Mouse (Mus musculus): ENCODE measurements at regions not wholly inside any gene's neighbourhood (a gene's known extent, or its start where the extent isn't known, plus 50 kb on each side); places are given as distances from the start of the nearest gene placed in this dataset.

- ATAC-seq (ENCODE audit: extremely low read depth, insufficient number of reproducible peaks, low FRiP score, poor library complexity, severe bottlenecking): no peak
Observed at GRCm38 (mm10) chr17:4928631-4929030, 65.5 kb upstream of the Arid1b start.

- no peak for ATAC-seq (ENCODE audit: extremely low read depth, insufficient number of reproducible peaks, low FRiP score, poor library complexity, severe bottlenecking)
Observed at GRCm38 (mm10) chr17:4935268-4935667, 58.9 kb upstream of the Arid1b start.

DNA sequence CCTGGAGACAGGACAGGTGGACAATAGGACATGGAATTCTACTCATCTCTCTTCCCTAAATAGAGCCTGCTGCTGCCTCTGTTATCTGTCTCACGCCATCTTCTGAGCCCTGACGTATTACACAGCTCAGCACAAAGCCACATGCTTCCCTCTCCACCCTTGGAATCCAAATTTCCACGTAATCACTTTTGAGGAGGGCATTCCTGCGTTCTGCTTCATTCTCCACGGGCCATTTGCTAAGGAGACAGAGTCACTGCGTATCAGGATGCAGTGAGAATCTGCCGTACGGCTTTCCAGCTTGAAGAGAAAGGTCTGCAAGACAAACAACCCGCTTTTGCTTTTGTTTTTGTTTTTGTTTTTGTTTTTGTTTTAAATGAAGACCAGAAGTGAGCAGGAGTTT, 53.5 kb upstream of the Arid1b start:
- no peak for ATAC-seq (ENCODE audit: extremely low read depth, insufficient number of reproducible peaks, low FRiP score, poor library complexity, severe bottlenecking)

DNA sequence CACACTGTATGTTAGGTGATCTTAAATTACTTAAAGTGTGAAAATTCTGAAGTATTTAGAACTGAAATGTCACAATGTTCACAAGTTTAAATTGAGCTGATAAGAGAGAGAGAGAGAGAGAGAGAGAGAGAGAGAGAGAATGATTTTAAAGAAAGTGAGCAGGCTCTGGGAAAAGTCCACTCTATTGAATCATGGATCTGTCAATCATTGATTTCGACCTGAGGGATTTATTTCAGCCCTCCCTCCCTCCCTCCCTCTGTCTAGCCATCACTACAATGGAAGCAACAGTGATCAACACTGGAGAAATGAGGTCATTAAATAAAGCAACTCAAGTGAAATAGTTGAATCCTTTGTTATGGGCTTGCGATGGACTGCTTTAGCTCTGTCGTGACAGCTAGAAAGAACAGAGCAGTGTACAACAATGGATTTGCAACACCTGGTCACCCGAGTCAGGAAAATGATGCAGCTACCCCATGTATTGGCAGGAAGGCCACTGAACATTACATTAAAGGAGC, 52.8 kb upstream of the Arid1b start:
- no peak for ATAC-seq (ENCODE audit: extremely low read depth, insufficient number of reproducible peaks, low FRiP score, poor library complexity, severe bottlenecking)

- no peak for ATAC-seq (ENCODE audit: extremely low read depth, insufficient number of reproducible peaks, low FRiP score, poor library complexity, severe bottlenecking)
Observed at GRCm38 (mm10) chr17:4942868-4943267, 51.3 kb upstream of the Arid1b start.

All from neutrophil, adult 5-6 weeks (primary cell).